Mouse (Mus musculus) cerebellum, adult 11 months (tissue): ENCODE results near the gene Rab22a.
"Not testable (repeated sequence)": the region's sequence is repeated elsewhere in the genome, so short reads cannot be mapped to it uniquely, and the experiment has no call there.

Source experiments
- DNase-seq: peaks from one replicate; pipeline ENCODE4 v3.0.0; 2022

The Rab22a gene

DNA sequence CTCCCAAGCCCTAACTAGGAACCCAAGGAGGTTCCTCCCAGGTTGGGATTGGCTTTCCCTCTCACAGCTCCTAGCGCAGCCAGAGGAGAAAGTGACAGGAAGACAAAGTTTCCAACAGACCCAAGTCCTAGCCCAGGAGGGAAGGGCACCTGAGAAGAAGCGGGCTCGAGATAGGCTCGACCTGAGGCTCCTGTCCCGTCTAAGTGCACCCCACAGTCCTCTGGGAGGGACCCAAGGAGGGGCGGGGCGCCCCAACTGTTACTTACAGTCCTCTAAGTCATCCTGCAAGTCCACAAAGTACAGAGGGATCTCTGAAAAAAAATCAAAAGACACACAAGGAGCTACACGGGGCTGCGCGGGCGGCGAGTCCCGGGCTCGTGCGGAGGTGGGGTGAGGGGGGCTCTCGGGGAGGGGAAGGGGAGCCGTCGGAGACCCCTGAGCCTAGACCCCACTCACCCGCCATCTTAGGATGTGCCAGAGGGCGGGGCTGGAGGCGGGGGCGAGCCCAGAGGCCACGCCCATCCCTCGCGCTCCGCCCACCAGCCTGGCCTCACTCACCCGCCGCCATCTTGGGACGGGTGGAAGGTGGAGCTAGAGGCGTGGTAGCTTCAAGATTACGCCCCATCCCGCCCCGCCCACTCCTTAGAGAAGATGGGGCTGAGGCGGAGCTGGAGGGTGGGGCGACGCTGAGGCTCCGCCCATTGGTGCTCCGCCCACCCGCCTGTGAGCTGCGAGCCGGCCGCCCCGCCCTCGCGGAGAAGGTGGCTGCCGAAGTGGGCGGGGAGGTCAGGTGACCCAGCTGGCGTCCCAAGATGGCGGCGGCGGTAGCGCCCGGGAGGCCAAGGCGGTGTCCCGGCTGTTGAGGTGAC lies at the start of gene Rab22a:
Rab22a (plus strand) TSS at position 704 of the 869 bp plus-strand sequence.
- peak; percentile 99 for DNase-seq

DNA sequence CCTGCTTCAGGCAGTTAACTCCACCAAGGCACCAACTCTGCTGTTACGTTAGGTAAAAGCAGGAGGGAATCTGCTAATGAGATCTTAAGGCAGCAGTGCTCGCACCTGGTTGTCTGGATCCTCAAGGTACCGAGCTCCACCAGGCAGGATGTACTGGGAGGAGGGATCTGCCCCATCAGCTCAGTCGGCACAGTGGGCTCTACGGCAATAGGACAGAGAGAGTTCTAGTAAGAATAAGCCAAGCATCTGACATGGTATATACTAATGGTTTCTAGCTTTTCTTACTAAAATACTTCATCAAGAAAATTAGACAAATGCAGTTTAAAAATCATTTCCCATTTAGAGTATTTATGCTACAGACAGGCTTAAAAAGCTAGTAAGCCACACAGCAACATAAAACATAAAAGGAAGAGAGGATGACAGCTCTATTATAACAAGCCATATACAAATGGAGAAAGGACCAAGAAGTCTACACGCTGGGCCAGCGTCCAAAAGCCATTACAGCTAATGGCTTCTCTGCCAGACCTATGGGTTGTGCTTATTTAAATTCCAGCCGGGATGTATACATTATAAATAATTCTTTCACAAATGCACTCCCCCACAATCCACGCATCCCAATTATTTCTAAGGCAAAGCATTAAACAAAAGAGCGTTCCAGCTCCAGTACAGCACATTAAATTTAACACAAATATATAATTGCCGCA lies 44.0 kb upstream of the Rab22a start:
- no peak for DNase-seq

DNA sequence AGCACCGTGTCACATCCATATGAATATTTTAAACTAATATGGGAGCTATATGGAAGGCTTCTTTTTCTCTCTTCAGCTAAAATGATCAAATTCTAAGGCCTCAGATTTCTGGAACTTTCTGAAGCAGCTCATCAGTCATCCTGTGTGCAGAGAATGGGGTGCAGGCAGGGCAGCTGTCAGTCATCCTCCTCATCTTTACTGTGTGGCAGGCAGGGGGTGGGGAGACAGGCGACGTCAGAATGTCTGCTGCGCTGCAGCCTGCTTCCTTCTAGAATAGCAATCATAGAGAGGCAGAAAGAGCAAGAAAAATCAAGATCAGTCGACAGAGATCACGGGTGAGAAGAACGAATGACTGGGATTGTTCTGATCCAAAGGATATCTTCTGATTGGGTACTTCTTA lies 43.4 kb upstream of the Rab22a start:
- DNase-seq = no peak

DNA sequence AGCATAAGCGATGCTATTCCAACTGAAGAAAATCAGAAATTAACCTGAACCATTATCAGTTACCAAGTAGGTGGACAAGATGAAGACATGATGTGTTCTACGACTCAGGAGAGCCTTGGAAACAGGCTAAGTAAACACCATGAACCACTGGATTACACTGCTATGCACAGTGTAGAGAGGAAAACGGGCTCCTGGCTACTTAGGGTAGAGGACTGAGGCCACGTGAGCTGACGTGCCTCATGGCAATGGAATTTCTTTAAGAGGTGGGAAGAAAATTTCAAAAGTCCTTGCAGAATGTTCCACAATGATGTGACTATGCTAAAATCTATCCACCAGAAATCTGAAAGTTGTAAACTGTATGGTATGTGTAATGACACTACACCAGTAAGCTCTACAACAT lies 40.4 kb upstream of the Rab22a start:
- DNase-seq = no peak

DNA sequence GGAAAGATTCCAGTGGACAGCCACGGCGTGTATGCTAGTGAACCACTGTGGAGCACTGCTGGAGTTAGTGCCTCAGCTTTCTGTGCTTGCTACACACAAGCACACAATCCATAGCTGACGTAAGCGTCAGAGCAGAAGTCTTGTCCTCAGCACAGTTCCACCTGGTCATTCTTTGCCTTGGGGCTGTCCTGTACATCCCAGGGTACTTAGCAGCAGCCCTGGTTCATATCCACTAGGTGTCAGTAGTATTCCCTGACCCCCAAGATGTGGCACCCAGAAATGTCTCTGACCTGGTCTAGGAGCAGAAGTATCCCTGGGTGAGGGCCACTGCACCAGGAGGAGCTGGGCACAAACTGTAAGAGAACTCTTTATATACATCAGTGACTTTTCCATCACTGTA lies 38.9 kb upstream of the Rab22a start:
- no peak for DNase-seq

DNA sequence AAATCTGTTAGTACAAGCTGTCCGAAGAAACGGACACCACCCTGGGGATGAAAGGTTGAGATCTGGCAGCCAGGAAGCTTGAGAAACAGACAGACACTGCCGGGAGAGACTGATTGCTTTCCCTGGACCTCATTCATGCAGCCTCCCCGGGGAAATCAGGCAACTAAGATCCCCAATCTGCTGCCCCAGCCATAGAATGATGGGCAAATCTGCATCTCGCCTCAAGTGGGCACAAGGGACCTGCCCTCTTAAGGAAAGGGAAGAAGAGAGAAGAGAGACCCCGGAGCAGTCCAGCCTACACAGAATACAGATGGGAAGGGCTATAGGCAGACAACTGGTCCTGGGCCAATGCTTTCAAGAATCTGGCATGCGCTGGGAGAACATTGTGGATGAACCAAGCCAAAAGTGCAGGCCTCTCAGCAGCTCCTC lies 37.4 kb upstream of the Rab22a start:
- DNase-seq = peak; percentile 7

DNA sequence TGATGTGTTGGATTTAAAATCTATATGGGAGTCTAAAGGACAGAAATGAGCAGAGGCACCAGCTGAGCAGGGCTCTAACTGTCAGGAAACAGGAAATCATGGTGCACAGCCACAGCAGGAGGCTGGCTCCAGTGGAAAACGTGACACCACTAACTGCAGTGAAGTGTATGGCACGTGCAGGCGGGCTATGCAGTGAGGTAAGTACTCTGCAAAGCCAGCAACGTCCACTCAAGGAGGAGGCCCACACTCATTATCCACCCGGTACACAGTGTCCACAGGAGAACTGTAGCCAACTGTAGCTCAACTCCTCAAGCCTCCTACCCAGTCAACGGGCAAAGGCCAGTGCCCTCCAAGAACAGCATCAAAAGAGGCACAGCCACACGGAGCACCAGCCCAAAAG lies 34.9 kb upstream of the Rab22a start:
- DNase-seq = no peak

DNA sequence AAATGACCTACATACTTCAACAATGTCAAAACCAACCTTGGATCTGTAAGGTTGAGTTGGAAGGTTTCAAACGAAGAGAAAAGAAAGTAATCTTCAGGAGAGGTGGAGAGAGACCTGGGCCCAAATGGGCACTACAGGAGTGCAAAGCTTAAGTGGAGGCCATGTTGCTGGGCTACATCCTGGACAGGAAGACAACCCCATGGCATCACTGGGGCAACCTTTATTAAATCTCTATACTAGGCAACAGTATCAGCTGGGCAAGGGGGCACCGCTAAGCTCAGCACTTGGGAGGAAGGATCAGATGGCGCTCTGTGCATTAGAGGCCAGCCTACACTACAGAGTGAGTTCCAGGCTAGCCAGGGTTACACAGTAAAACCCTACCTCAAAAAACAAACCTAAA lies 33.8 kb upstream of the Rab22a start:
- no peak for DNase-seq

DNA sequence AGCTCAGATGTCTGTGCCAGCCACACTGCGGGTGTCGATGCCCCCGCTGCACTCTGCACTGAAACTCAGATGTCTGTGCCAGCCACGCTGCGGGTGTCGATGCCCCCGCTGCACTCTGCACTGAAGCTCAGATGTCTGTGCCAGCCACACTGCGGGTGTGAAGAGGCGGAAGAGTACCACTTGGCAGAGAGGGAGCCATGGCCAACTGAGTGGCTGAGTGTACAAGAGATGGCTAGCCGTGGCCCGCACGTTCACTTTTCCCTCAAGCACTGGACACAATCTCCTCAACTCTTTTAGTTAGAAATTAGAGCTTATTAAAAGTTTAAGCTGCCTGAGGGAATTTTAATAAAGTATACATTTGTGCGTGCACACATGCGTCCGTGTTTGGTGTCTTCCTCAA lies 25.5 kb upstream of the Rab22a start:
- DNase-seq = not testable (repeated sequence)

DNA sequence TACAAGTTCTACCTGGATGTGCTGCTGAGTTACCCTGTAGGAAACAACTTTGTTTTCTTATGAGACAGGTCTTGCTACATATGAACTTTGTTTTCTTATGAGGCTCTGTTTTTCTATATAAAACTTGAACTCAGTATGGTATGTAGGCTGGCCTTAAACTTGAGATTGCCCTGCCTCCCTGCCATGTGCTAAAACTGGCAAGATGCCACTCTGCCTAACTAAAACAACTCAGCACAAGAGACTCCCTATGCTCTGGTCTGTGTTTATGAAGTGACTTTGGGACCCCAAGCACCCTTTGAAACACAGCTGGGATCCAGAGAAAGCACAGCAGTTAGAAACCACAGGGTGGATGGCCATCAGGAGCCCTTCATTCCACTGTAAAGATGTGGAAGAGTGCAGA lies 18.2 kb upstream of the Rab22a start:
- DNase-seq = no peak

DNA sequence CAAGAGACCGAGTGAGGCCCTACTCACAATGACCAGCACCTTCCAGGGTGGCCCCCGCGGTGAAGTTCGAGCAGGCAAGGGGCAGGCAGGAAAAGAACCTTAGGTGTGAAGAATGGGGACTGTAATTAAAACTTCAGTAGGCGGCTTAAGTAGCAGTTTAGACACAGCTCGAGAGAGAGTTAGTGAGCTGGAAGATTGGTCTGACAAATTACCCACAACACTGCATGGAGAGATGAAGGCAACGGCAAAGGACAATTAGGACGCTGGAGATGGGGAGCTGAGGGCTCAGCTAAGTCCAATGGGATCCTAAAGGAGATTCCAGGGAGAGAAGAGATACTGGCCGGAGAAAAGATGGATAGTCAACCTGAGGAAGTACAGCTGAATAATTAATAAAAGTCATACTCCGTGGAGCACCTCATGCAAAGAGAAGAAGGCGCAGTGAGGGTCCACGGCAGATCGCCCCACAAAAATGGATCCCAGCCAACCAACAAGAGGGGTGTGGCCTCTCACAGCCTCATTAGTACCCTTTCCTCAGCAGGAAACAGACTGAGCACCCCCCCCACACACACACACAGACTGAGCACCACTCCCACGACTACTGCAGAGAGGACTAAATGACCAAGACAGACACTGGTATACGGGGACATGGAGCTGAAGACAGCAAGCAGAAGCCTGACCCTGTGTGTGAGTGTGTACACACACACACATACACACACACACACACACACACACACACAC lies 17.1 kb upstream of the Rab22a start:
- no peak for DNase-seq

DNA sequence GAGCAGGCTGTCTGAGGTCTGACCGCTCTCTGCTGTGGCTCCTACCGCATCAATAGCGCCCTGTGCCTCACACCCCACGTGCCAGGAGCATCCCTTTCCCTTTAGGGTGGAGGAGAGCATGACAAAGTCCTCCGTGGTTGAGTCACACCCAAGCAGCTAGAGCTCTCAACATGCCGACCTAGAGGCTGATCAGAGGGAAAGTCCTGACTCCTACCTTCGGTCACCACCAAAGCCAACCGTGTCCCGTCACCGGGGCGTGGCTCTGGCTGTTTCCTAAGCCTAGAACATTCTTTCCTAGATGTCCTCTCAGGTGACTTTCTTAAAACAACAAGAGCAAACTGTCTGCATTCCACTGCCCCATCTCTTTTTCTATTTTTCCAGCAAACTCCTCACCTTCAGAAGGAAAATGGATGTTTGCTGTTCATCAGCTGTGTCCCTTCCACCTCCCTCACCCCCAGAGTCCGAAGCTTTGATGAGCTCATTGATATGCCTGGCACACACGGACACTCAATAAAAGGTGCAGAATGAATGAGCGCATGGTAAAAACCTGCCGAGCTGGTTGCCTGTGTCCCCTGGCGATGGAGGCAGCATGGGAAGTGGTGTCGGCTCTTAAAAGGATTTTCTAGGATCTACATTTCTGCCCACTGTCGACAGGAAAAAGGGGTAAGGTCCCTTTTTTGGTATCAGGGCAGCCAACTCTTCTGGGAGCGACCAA lies 12.2 kb upstream of the Rab22a start:
- no peak for DNase-seq

DNA sequence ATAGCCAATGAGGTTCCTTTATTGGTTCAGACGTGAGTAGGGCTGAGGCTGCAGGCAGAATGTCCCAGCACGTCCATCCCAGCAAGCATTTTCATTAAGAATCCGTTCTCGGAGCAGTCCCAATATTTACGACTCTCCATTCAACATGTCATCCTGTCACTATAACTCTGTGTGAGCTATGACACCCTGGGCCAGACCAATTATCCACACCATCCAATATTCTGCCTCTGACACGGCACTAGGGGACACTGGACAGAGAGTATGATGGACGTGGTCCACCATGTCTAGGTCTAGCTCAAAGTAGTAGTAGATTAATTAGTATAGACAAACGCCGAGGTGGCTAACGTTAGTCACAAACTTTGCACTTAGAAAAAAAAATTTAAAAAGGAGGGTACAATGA lies 9.8 kb upstream of the Rab22a start:
- no peak for DNase-seq

DNA sequence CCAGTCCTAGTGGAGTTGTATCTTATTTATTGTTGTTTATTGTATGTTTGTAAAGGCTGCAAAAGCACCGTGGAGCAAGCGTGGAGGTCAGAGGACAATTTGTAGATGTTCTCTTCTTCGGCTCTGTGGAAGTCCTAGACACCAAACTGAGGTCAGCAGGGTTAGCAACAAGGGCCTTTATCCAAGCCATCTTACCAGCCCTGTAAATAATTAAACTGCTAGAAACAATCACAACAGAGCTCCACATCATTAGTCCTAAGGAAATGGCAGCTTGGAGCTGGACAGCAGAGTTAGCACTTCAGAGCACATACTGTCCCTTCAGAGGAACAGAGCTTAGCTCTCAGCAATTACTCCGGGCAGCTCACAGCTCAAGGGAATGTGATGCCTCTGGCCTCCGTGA lies 6.0 kb upstream of the Rab22a start:
- DNase-seq = no peak

DNA sequence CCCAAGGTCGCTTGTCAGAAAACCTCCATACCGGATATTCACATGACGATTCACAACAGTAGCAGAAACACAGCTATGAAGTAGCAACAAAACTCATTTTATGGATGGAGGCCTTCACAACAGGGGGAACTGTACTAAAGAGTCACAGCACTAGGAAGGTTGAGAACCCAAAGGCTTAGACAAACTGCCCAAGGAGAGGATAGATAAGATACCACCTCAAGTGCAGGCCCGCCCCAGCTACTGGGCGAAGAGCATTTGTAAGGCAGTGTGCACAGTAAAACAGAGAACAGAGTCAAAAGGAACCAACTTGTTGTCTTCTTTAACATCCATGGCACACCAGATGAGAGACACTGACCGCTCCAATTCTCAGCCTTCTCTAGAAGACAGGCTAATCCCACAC lies 1.8 kb upstream of the Rab22a start:
- no peak for DNase-seq

DNA sequence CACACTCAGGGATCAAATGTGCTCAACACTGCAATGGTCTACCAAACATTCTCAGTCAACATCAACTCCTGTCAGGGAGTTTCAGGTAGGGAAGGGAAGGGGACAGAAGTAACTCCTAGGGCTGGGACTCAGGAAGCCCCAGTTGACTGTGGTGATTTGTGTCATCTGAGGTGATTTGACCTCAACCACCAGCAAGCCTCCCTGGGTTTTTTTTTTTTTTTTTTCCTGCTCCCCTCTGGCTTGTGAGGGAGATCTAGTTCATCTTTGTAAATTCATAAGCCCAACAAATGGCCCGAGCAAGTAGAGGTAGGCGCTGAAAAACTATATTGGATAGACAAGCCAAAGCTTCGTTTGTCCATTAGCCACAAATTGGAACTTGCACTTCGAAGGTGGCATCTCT lies 1.0 kb upstream of the Rab22a start:
- DNase-seq = no peak

DNA sequence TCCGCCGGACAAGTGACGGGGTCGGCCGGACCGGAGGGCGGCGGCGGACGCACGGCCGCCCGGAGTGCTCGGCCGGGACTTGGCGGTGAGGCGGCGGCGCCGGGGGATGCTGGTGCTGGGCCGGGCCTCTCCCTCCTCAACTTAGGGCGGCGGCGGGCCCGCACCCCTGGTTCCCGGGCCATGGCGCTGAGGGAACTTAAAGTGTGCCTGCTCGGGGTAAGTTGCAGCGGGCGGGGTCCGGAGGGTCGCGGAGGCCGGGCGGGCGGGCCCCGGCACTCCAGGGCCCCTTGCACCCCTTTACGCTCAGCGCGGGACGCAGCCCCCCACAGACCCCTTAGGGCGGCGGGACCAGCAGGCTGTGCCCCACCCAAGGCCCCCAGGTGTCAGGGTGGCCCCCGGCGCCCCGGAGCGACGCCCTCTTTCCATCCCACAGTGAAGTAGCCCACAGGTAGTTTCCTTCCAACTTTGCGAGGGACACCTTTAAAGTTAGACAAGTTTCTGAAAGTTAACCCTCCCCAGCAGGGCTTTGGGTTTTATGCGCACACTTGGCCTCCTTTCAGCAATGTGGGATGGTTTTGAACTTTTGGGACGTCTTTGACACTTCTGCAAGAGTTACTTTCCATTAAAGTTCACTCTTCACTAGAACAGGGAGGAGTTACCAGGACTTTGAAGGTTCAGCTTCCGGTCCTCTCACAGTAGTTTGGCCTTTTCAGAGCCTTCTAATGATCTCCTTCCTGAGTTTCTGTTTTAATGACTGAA lies 545 bp downstream of the Rab22a start:
- DNase-seq = no peak

DNA sequence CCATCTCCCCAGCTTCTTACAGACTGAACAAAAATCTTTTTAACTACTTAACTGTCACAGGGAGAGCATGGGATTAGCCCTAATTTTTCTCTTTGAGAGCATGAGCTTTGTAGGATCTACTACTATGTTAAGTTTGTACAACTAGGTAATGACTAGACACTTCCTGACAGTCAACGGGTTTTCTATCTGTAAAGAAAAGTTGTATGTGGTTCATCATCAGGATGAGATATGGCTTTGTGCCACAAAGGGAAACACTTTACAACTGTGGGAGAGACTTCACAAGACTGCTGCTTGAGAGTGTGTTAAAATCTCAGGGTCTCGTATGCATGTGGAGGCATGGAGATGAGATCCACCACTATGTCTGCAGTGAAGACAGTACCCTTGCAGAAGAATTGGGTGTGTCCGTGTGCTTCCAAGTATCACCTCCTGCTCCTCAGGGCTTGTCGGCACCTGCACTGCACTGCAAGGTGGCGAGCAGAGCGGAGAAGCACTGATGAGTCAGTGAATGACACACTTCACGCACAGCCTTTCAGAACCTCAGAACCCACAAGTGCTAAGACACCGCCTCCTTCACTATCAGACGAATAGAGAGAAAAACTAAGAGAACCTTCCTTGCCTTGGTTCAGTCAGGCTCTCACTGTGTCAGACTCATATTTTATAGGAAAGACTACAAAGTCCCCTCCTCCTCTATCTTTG lies 2.8 kb downstream of the Rab22a start:
- DNase-seq = no peak

DNA sequence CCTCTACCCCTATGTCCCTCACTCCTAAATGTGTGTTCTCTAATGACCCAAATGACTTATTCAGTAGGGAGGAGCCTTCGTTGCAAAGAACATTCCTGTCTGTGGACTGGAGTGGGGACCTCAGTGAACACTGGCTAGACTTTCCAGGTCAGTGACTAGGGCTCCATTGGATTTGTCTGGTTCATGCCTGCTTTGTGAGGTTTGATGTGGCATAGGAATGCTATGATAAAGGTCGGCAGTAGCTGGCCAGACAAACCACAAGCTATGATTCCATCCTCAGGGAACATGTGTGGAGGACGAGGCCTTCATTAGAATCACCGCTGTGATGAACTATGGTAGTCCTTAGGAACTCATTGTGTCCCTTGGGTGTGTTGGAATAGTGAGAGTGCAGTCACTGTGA lies 5.2 kb downstream of the Rab22a start:
- DNase-seq = no peak

DNA sequence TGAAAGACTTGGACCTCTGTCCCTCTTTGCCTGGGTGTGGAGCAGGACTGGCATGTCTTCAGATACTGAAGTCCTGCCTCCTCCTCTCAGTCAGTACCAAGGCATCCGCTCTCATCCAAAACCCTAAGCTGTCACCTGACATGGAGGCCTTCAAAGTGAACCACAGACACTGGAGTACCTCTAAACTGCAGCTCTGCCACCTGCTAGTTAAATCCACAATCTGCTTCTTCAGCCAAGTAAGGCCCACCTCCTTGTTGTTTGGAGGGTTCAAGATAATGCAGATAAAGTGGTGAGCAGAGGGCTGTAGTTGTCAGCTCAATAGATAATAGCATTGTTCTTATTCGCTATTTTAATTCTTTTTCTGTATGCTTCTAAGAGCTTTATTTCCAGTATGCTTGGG lies 5.7 kb downstream of the Rab22a start:
- DNase-seq = no peak

DNA sequence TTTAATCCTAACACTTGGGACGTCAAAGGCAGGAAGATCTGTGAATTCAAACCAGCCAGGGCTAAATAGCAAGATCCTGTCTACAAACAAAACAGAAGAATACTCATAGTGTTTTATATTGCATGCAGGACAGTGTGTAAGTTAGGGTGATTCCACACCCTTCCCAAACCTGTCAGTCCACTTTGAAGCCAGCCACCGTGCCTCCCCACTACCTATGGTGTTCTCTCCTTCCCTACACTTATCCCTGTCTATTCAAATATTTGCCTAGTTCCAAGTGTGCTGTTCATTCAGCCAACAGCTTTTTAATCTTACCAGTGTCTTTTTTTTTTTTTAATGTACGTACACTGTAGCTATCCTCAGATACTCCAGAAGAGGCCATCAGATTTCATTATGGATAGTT lies 7.3 kb downstream of the Rab22a start:
- DNase-seq = no peak
